Mouse (Mus musculus): ENCODE measurements at regions not wholly inside any gene's neighbourhood (a gene's known extent, or its start where the extent isn't known, plus 50 kb on each side); places are given as distances from the start of the nearest gene placed in this dataset.
A peak's percentile ranks its signal among the peaks of the same experiment; 100 is the strongest.

GRCm38 (mm10) chr4:48725660-48726348 lies 62.5 kb downstream of the Cavin4 start:
- DNase-seq, result no peak

- DNase-seq, result no peak
Measured at GRCm38 (mm10) chr4:48726349-48726835, 63.1 kb downstream of the Cavin4 start.

- no peak for DNase-seq
Measured at GRCm38 (mm10) chr4:48734854-48735564, 71.7 kb downstream of the Cavin4 start.

- DNase-seq, result no peak
Measured at GRCm38 (mm10) chr4:48746237-48746636, 82.9 kb downstream of the Cavin4 start.

GRCm38 (mm10) chr4:48749566-48749965 lies 86.3 kb downstream of the Cavin4 start:
- DNase-seq, result no peak

GRCm38 (mm10) chr4:48750087-48750486 lies 86.8 kb downstream of the Cavin4 start:
- no peak for DNase-seq

GRCm38 (mm10) chr4:48754466-48755171 lies 91.3 kb downstream of the Cavin4 start:
- peak; percentile 12 for DNase-seq

DNA sequence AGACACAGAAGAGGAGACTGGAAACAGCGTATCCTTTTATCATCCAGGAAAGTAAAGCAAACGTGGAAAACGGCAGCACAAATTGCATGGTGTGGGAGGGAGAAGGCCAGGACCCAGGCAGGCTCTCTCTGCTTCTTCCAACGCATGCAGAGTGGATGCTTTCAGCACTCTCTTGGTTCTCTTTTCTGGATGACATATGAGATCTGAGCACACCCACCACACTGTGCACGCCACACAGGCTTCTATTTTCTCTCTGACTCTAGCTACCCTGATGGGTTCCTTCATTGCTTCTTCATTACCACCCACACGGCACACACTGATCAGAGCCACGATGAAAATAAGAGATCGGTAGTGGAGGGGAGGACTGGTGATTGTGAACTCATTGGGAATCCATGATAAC lies 97.3 kb downstream of the Cavin4 start:
- no peak for DNase-seq

DNA sequence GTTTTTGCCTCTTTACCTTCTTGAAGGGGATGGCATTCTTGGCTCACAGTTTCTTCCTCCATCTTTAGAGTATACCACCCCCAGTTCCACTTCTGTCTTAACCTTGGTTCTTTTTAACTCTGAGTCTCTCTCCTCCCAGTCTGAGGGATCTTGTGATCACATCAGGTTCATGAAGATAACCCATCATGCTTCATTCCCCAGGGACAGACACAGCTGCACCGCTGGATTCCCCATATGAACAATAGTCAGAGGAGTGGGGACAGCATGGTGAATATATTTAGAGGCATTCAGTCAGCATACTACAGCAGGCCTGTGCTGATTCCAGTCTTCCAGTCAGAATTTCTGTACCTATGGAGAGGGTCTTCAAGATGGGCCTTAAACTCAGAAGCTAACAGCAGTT lies 103.1 kb downstream of the Cavin4 start:
- no peak for DNase-seq

DNA sequence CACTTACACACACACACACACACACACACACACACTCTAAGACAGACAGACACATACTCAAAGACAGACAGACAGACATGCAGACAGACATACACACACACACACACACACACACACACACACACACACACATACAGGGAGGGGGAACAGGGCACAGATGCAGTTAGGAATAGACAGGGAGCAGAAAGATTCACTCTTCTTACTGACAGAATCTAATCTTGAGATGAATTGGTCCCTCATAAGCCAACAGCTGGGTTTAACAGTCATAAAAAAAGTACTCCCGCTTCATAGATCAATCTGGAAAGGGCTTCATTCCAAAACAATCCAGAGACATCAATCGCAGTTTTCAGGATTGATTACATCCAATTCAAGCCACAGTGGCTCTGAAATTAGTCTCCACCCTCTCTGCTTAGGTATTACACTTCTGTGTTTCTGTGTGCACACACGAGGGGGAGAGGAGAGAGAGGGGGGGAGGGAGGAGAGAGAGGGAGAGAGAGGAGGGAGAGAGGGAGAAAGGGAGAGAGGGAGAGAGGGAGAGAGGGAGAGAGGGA lies 107.2 kb downstream of the Cavin4 start:
- DNase-seq, result no peak

DNA sequence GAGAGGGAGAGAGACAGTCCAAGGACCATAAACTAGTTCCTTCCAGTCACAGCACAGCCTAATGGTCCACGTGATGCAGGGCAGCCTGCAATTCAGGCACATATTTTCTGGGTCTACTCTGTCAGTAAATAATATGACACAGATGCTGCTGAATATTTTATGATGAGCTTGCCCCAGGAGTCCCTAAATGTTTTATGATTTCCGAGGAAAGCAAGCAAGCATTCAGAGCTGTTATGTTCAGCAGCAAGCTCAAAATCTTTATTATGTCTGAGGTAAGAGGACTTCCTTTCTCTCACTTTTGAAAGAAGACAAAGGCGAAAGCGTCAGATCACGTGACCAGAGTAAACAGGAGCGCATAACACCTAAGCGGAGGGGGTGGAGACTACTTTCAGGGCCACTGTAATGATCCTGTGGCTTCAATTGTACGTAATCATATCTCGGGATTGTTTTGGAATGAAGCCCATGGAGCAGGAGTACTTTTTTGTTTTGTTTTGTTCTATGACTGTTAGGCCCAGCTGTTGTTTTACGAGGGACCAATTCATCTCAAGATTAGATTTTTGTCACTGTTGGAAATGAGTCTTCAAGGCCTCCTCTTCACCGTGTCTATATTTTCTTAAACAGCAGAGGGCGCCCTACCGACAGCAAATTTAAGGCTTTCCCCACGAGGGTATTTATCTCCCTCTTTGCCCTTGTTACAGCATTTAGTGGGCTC lies 107.8 kb downstream of the Cavin4 start:
- no peak for DNase-seq

DNA sequence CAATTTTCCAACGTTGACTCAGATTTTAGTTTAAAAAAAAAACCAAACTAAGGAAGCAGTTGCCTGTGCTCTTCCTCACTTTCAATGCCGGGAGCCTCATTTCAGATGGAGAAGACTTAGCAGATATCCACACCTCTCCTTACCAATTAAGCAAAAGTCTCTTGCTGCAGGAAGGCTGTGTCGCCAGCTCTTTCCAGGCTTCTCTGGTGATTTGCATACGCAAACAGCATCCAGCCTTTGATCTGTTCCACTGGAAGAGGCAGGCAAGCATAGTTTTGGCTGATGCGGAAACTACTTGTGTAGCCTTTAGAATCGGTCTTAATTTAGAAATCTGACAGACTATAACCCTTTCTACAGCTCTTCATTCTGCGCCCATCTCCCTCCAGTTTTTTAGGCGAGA lies 108.5 kb downstream of the Cavin4 start:
- no peak for DNase-seq

- peak; percentile 57 for DNase-seq
Measured at GRCm38 (mm10) chr4:48779202-48779905, 116.0 kb downstream of the Cavin4 start.

- no peak for DNase-seq
Measured at GRCm38 (mm10) chr4:48779955-48780354, 116.6 kb downstream of the Cavin4 start.

GRCm38 (mm10) chr4:48781099-48781498 lies 117.8 kb downstream of the Cavin4 start:
- no peak for DNase-seq

- no peak for DNase-seq
Measured at GRCm38 (mm10) chr4:48782686-48783085, 119.4 kb downstream of the Cavin4 start.

- no peak for DNase-seq
Measured at GRCm38 (mm10) chr4:48791096-48791495, 127.8 kb downstream of the Cavin4 start.

GRCm38 (mm10) chr4:48803777-48804176 lies 140.5 kb downstream of the Cavin4 start:
- DNase-seq, result no peak

GRCm38 (mm10) chr4:48808571-48808970 lies 145.3 kb downstream of the Cavin4 start:
- no peak for DNase-seq

- DNase-seq, result no peak
Measured at GRCm38 (mm10) chr4:48833718-48834117, 170.4 kb downstream of the Cavin4 start.

DNA sequence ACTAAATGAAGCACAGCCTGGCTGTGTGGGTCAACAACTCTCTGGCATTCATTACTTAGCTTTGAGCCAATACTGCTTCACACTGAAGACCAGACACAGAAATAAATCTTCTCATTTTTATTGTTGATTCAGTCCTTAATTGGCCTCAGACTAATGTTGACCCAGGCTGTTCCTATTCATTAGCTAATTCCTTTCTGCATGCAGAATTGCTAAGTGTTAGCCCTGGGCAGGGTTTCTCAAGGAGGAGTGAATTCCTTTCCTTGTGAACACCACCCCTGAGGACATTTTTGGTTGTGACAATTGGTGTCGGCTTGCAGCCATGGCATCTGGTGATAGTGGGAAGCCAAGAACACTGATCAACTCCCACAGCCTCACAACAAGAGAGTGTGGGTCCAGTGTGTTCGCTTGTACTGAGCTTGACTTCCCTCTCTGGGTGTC lies 179.5 kb downstream of the Cavin4 start:
- DNase-seq, result no peak

GRCm38 (mm10) chr4:48871105-48871504 lies 188.0 kb upstream of the Plppr1 start:
- DNase-seq, result no peak
